Mouse (Mus musculus): Measurements from ENCODE around the gene Neu3.

Neu3 gene

DNA sequence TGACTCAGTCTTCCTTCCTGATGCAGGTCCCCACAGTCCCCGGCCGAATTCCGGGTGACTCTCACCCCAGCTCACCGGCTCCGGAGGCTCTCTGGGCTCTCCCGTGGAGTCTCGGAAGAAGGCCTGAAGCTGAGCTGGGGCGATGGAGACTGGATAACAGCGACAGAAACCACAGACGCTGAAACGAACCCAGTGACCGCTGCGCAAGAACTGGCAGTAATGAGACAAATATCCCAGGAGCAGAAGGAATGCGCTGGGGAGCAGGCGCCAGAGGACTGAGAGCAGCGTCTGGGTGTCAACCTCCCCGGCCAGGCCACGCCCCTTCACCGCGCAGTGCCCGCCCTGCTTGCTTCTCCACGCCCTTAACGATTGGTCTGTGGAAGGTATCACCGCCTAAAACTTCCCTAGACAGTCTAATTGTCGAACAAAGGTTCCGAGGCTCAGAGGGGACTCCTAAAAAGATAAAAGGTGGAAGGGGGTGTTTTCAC, at the start of gene Neu3:
Gene Neu3 (minus strand): TSS at position 335 of the 488 bp plus-strand sequence.
- peak; percentile 96 to 97 for DNase-seq

DNA sequence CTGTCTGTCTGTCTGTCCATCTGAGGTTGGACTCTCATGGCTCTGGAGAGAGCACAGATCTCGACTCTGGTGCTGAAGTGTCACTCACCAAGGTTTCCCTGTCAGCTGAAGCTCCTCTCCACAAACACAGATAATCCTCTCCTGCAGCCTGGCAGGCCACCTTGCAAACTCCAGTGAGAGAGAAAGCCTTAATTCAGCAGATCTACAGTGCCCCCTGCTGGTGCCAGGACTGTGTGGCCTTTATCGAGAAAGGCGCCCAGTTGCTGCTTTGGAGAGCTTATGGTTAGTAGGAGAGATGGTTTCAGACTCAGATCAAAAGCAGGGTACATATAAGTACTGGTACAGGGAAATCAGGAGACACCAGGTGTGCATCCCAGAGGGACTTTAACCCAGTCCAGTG, 48.1 kb upstream of the Neu3 start:
- DNase-seq = peak; percentile 61 to 83

- DNase-seq = no peak
Observed at GRCm38 (mm10) chr7:99875891-99876290, 47.7 kb upstream of the Neu3 start.

DNA sequence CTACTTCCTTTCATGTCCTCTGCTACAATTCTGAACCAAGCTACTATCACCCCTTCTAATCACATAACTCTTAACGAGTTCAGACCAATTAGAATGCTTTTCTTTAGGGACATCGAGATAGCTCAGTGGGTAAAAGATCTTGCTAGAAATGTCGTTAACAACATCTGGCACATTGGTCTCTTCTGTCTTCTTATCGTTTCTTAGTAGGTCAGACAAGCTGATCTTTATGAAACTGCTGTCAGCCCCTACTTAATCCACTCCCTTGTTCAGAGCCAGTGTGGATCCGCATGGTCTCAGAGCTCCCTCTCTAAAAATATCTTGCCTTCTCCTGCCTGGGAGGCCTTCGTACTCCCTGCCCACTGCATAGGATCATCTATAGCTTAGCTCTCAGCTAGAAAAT, 45.7 kb upstream of the Neu3 start:
- DNase-seq = no peak

DNA sequence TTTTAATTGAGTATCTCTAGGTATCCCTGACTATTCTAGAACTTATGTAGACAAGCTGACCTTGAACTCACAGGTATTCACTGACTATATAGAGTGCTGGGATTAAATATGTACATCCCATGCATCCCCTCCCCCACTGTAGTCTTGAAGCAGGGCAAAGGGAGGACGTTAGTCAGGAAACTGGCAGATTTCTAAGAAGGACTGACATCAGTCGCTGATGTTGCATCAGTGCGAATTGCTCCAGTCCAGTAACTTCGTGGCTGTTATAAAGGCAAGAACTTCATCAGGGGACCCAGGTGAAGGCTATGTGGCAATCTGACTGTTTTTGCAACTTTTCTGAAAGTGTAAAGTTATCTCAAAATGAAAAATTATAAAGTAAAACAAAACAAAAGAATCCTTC, 41.1 kb upstream of the Neu3 start:
- no peak for DNase-seq

DNA sequence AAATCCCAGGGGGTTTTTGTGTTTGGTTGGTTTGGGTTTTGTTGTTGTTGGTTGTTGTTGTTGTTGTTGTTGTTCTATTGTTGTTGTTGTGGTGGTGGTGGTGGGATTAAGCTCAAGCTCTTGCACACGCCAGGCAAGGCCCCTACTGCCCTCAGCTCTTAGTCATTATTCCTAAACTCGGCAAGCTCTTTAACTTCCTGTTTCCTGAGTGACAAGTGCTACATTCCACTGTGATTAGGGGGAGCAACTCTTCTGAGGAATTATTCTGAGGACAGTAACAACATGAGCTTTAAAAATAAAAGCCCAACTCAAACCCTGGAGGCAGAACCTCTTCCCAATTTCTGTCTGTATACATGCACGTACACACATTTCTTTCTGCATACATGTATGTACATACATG, 37.0 kb upstream of the Neu3 start:
- DNase-seq = no peak

GRCm38 (mm10) chr7:99864241-99865028, 36.2 kb upstream of the Neu3 start:
- DNase-seq = no peak

- no peak for DNase-seq
Observed at GRCm38 (mm10) chr7:99863362-99863761, 35.1 kb upstream of the Neu3 start, which contains the start of gene Spcs2. TSS of gene Spcs2 (minus strand) at chr7:99863462.

DNA sequence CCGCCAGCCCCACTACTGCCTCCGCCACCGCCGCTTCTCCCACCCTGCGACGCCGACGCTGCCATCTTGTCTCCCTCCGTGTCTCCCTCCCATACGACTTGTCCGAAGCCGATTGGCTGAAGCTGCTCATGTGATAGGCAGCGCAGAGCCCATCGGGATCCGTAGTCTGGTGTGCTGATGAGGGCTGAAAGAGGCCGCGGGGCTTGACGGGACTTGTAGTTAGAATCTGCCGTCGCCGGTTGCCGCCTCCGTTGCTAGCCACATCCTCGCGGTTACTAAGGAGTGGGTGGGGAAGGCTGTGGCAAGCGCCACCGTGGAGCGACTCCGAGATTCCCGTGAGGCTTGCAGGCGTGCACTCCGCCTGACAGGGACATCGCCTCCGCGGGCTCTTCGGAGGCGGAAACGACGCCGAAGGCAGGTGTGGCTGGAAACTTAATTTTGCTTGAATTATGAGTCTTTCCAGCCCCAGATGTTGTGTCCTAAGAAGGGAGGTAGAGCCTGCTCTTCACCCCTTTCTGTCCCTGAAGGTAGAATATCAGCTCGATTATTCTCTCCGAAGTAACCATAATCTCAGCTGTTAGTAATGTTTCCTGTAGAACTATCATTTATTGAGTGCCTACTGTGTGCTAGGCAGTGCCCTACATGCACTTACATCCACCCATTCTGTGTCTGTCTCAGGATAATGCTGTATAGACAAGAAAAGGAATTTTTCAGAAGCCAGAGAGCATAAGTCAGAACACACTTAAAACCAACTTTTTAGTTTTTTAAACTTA, 30.8 kb upstream of the Neu3 start, which contains the start of gene Xrra1:
Gene Xrra1 (plus strand): TSS at position 304 of the 773 bp plus-strand sequence.
- peak; percentile 97 to 98 for DNase-seq

- no peak for DNase-seq
Observed at GRCm38 (mm10) chr7:99858175-99858812, 30.1 kb upstream of the Neu3 start.

DNA sequence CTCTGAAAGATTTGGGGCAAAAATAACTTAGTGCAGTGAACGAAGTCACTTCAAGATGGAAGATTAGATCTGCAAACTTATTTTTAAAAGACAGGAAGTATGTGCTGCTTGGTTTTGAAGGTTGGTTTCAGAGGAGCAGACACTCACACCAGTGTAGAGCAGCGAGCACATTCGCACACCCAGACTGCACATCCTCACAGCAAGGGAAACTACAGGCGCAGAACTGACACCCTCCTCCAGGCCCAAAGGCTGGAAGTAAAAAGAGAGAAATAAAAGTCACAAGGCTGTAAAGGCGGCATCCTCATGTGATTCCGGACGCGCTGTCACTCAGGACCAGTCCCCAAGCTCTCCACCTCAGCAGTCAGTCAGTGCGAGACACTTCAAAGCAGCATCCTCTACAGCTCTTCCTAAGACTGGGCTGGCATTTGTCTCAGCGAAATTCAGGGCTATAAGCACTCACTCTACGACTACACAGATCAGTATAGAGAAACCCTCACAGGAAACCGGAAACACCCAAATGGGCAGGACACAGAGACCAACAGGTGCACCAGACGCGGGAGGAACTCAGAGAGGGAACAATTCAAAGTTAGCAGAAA, 28.1 kb upstream of the Neu3 start:
- DNase-seq = no peak

DNA sequence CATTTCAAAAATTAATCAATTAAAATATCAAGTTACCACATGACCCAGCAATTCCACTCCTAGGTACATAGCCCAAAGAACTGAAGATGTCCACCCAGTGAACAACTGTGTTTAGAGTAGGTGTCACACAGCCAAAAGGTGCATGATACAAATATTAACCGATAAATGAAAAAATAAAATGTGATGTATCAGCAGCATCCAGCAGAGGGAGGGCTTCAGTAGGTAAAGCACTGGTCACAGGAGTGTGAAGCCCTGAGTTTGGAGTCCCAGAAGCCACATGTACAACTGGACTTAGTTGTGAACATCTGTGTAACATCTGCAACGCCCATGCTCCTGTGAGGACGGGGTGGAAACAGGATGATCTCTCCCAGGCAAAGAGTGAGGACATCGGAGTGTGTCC, 26.1 kb upstream of the Neu3 start:
- DNase-seq = no peak

DNA sequence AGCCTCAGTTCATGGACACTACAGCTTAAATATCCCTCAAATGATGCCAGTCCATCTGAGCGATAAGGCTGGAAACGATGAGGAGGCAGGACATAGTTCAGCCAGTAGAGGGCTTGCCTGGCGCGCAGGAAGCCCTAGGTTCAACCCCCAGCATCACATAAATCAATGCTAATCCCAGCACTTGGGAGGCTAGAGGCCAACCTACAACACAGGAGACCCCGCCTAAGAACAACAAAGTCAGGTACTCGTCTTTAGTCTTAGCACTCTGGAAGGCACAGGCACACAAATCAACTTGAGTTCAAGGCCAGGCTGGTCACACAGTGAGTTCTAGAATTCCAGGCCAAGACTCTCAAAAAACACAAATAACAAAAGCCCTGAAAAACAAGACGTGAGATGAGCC, 25.1 kb upstream of the Neu3 start:
- DNase-seq = no peak

DNA sequence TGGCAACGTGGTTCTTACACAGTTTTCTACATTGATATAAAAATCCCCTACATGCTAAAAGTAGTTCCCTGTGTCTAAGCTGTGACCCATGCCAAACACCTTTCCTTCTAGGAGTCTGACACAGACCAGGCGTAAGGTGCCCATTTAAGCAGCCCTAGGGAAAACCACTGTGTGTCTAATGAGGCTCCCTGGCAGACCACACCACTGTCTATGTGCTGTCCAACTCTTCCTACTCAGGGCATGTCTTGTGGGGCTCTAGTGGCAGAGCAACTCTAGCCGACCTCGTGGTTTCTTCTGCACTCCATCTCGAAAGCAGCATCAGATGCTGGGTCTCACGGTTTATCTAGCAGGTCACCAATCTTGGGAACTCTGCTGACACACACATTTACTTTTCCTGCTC, 23.4 kb upstream of the Neu3 start:
- no peak for DNase-seq

GRCm38 (mm10) chr7:99851121-99851520, 22.9 kb upstream of the Neu3 start:
- no peak for DNase-seq

DNA sequence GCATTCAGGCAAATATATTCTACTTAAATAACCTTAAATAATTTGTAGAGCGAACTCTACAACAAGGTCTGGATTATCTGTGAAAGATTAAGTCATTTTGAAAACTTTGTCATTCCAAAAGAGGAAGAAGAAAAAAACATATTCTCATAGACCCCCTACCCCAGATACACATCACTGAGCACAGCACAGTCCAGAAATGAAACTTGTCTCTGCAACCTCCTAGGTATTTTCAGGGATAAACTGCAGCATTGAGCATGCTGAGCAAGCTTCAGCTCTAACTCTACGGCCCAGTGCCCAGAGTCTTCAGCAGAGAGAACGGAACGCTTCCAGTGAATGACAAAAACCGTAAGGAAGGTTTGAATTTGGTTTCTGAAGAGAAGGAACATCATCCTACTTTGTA, 22.3 kb upstream of the Neu3 start:
- no peak for DNase-seq

DNA sequence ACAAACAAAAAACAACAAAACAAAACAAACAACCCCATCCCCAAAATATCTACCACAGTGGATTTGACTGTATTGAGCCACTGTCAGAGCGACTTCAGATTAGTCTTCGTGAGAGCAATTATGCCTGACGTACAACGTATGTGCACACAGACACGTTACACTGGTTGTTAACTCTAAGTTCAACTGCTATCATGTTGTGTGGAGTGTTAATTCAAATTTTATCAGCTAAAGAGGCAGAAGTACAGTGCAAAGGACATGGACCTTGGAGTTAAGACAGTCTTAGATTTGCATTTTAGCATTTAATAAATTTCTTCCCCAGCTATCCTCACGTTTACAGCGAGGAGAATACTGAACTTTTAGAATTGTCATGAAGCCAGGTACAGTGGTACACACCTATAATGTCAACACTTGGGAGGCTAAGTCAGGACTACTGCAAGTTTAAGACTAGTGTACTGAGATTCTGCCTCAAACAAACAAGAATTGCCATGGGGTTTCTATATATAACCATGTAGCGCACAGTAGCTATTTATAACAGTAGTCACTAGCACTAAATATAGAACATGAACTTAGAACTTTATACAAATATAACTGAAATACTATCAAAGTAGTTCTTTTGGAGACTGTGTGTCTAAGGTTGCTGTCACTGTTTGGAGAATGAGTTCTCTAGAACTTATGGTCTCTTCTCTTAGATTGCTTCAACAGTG, 17.5 kb upstream of the Neu3 start:
- DNase-seq = no peak

DNA sequence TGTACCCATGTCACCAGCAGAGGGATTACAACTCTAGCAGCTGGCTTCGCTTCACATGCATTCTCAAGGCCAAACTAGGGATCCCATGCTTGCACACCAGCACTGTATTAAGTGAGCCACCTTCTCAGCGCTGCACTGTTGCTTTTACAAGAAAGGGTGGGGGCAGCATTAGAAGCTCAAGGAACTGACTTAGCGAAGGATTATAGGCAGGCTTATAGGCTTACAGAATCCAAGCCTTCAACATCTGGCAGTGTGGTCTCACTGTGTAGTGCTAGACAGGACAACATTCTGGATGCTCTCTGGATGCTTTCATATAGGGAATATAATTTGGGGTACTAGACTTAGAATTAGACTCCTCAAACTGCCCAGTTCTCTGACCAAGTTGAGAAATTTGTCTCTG, 10.0 kb upstream of the Neu3 start:
- DNase-seq = no peak

DNA sequence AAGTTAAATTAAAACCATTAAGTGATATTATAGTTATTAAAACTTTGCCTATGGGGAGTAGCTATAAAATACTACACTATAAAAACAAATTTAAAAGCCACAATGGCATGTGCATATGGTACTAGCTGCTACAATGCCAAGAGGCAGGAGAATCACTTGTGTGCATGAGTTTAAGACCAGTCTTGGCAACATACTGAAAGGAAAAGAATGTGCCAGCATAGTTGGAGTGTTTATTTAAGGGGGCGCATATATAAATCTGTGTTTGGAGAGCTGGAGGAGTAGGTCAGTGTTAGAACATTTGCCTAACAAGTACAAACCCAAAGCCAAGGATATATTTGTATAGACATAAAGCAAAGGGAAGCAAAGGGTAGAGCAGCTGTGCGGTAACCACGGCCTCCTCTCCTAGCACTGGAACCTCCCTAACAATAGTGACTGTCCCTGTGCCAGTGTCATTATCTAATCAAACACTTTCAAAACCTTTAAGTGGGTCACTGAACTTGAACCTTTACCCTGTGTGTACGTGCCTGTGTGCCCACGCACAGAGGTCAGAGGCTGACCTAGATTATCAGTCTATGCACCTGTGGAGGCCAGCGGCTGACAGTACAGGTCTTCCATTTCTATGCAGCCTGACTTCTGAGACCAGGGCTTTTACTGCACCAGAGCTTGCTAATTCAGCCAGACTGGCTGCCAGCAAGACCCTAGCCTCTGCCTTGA, 9.3 kb upstream of the Neu3 start:
- no peak for DNase-seq

GRCm38 (mm10) chr7:99836781-99837180, 8.6 kb upstream of the Neu3 start:
- peak; percentile 32 to 77 for DNase-seq

- DNase-seq = no peak
Observed at GRCm38 (mm10) chr7:99834314-99834853, 6.2 kb upstream of the Neu3 start.

GRCm38 (mm10) chr7:99833846-99834222, 5.6 kb upstream of the Neu3 start:
- DNase-seq = no peak
